Mouse (Mus musculus) adrenal gland, postnatal 25 days (tissue): Measurements from ENCODE around the gene Syn1. TPM values are rescaled to one million over a fixed set of nuclear protein-coding genes. Genes with fewer than 3 reads are reported as not detected.

Experiments used
- DNase-seq: peaks from one replicate; pipeline ENCODE4 v3.0.0; 2021; ENCODE audit warnings: mixed read lengths
- microRNA-seq, 2 experiments: library from miRNA; unstranded; fragments of <30 nt; microRNA quantifications; one replicate each; pipeline ENCODE4 v1.2.0; 2021
- total RNA-seq: library from RNA; stranded (reverse); gene quantifications from 2 replicates; pipeline ENCODE4 v1.2.3, GENCODE M21; 2021

Syn1 gene
- total RNA-seq, 1 experiment from 2014 or later = 9.2 TPM

DNA sequence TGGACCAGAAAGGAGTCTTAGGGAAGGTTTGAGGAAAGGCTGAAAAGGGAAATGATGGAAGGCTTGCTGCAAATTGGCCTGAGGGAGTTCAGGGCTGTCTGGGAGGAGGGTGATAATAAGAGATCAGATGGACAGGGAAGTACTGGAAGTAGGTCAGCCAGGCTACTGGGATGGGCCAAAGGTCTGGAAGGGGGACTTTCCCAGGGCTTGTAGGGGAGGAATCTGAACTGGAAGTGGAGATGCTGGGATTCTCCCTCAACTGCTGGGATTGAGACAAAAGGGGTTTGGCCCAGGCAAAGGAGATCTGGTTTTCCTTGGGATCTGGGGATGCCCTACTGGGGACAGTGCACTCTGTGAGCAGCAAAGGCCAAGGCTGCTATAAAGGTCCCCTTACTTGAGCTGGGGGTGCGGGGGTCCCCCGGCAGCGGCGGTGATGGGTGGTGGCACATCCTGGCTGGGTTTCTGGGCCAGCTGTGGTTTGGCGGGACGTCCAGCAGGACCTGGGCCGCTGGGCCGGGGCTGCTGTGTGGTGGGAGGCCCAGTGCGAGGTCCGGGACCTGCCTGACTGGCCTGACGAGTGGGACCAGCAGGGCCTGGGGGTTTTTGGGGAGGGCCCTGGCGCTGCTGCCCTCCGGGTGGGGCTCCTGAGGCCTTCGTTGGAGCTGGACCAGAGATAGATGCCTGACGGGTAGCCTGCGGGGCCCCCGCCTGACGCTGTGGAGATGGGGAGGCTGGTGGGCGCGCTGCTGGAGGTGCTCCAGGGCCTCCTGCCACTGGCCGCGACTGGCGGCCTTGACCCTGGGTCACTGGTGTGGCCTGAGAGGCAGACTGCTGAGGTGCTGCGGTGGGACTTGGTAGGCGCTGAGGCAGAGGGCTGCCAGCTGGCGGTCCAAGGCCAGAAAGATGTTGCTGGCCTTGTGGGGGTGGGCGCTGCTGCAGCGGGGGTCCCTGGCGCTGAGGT, 58.4 kb downstream of the Syn1 start:
- peak; percentile 21 for DNase-seq

- DNase-seq = no peak
Measured at GRCm38 (mm10) chrX:20861453-20862104, 59.2 kb downstream of the Syn1 start.

DNA sequence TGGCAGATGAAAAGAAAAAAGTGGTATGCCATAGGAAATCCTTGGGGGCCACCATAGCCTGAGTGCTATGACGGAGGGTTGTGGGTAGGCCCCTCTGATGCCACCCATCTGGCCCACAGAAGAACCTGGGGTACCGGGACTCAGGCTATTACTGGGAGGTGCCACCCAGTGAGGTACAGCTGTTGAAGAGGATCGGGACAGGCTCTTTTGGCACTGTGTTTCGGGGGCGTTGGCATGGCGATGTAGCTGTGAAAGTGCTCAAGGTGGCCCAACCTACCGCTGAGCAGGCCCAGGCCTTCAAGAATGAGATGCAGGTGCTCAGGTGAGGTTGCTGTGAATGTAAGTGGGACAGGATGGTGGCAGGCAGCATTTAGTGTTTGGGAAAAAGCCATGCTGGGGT, 67.0 kb downstream of the Syn1 start:
- DNase-seq = no peak

GRCm38 (mm10) chrX:20848256-20848984, 72.4 kb downstream of the Syn1 start:
- peak; percentile 84 for DNase-seq

DNA sequence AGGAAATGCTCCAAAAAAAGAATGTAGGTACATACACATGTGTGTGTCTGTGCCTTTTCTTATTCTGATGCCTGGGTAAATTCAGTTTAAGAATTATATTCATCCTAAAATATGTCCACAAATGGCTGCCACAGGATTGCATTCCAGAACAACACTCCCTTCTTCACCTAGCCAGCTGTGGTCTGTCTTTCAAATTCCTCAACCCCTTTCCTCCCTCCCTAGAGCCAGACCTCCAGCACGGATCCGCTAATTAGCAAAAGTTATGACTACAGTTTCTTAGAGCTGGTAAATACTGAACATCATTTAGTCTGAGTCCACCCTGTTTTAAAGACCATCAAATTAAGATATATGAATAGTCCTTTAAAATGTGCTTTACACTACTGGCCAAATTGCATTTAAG, 73.0 kb downstream of the Syn1 start:
- no peak for DNase-seq

DNA sequence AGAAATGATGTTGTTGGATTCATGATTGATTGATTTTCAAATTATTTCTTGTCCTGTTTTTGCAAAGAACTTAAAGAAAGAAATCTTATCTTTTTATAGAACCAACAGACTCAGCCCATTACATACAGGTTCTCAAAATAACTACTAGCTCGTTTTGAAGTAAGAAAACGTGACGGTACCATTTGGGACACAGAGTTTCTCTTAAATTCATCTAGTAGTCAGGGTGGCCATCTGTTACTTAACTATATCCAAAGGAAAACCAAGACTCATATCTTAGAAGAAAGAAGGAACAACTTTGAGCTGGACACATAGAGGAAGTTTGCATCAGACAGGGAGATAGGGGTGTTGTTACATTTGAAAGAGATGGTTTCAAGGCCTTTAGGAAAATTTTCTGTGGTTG, 73.6 kb downstream of the Syn1 start:
- DNase-seq = no peak

DNA sequence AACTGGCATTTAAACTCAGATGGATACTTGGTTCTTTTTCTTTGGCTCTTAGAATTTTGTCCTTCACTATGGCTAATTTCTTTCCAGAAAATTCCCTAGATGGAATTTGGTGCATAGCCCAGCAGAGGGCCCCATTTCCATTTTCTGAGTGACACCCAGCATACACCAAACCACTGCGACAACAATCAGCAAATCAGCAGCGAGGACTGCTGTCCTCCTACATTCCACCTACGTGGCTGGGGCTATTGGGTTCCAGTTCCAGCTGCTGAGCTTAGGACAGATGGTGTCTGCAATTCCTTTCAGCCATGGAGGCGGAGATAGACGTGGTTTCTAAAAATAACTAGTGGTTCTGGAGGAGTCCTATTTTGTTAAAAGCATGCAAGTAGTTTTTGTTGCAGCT, 91.9 kb downstream of the Syn1 start:
- peak; percentile 40 for DNase-seq

GRCm38 (mm10) chrX:20819708-20820426, 100.9 kb downstream of the Syn1 start:
- peak; percentile 49 for DNase-seq

- DNase-seq = peak; percentile 84
Measured at GRCm38 (mm10) chrX:20819204-20819628, 101.6 kb downstream of the Syn1 start.

DNA sequence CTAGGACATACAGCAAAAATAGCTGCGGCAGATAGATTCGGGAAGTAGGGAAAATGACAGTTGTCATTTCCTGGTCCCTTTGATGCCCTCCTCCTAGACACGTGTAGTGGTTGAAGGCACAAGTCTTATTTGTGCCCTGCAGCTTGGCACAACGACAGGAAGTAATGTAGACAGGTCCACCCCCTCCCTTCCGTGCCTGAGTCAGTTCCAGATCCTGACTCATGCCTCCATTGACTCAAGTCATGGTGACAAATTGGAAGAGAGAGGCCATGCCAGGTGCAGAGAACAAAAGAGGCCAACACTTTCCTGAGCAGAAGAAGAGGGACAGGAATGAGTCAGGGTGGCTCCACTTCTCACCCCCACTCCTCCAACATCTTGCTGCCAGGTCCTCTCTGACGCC, 103.8 kb downstream of the Syn1 start:
- peak; percentile 36 for DNase-seq

Small RNAs within 50 kb of the gene (microRNA-seq; reads per million reads assigned to microRNA genes)
- gene Gm24824 (0 reads per million in 2 experiments), gene Mir5617 (0 reads per million in 2 experiments)

Other genes starting within 250 kb of the Syn1 start
- 178 and 179 TPM in 2 replicates for gene Cdk16, start 233.1 kb downstream of the Syn1 start, total RNA-seq
- 23.0 and 33.3 TPM in 2 replicates for gene Usp11, start 217.1 kb downstream of the Syn1 start, total RNA-seq
- gene Araf, start 123.2 kb downstream of the Syn1 start, total RNA-seq = 135 and 142 TPM in 2 replicates
- gene Timp1, start 50.8 kb downstream of the Syn1 start, total RNA-seq = 29.4 and 31.1 TPM in 2 replicates
- gene Cfp, start 10.6 kb upstream of the Syn1 start, total RNA-seq = 9.4 and 9.8 TPM in 2 replicates
- gene Elk1, start 29.6 kb upstream of the Syn1 start, total RNA-seq = 19.0 and 21.6 TPM in 2 replicates
- gene Uxt, start 41.0 kb upstream of the Syn1 start, total RNA-seq = 27.9 and 35.6 TPM in 2 replicates
- gene Zfp182, start 141.3 kb upstream of the Syn1 start, total RNA-seq = 8.9 and 9.0 TPM in 2 replicates
- gene Spaca5, start 147.4 kb upstream of the Syn1 start, total RNA-seq = not detected in 2 replicates
- gene Zfp300, start 168.5 kb upstream of the Syn1 start, total RNA-seq = 2.2 and 3.0 TPM in 2 replicates
- not detected in 2 replicates for gene Ssxa1, start 194.8 kb upstream of the Syn1 start, total RNA-seq